Mouse (Mus musculus) kidney, adult 2 months (tissue): ENCODE data around the gene Traf3ip2.

Source experiments
- CTCF ChIP-seq: fragments of 200-500 bp; conservative IDR thresholded peaks from 2 replicates; pipeline ENCODE4 v1.5.1; 2011; ENCODE audit warnings: low read depth, mild to moderate bottlenecking, control low read depth, low read length, moderate library complexity, mixed read lengths; ENCODE audit not compliant: insufficient read depth, insufficient read length
- POLR2A ChIP-seq: fragments of 200-500 bp; IDR thresholded peaks from one replicate; pipeline ENCODE4 v1.6.1; 2011; ENCODE audit warnings: low read depth, low read length, control low read depth

GRCm38 (mm10) chr10:39649550-39649949 lies 36.8 kb downstream of the Traf3ip2 start:
- TF ChIP-seq CTCF, result no peak
- no peak for TF ChIP-seq POLR2A
